Mouse (Mus musculus) heart, postnatal 0 days (tissue): ENCODE results near the gene Klf16.
A peak's percentile ranks its signal among the peaks of the same experiment; 100 is the strongest.

Experiments
- CTCF ChIP-seq: IDR thresholded peaks from 2 replicates; pipeline ENCODE4 v1.5.1; 2016; ENCODE audit warnings: antibody characterized with exemption, control low read depth, low read depth
- EP300 ChIP-seq: IDR thresholded peaks from 2 replicates; pipeline ENCODE4 v1.6.1; 2016; ENCODE audit warnings: antibody characterized with exemption, low read depth

- TF ChIP-seq CTCF (no peak), EP300 (peak; percentile 13; the same call in 1 of the 2 replicates)
These were observed 45.7 kb upstream of the Klf16 start, which contains the start of gene Csnk1g2 for GRCm38 (mm10) chr10:80622661-80623456.
